Comparison of ENCODE assay signal across 22 mouse cellular contexts in the genomic region with DNA sequence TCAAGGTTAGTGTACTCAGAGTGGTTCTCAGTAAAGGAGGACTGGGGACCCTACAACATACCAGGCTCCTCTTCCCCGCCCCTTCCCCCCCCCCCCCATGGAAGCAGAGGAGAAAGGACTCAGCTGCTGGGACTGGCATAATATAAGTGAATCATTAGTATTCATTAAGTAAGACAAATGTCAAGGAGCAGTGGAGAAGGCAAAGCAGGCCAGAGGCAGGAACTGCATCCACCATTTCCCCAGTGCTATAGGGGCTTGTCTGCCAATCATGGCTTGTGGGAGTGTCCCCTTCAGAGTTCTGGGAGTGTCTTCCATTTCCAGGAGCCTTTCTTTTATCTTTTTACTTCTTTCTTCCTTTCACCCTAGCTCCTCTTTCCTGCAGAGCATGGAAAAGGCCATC.
DNase-seq lines count a peak whose midpoint lies in the region; ATAC-seq and TF ChIP-seq lines count a peak whose summit lies in the region.
"Had no signal": no experiment of that assay in that cellular context is flagged by ENCODE, and none has a peak within 500 bp of the region (broad histone marks: within the 10 kb centered on the region; RNA-seq: fewer than 3 reads in every experiment).

No protein-coding gene starts in this region.

- TF ChIP-seq CTCF in hindbrain, postnatal 0 days (IDR thresholded peaks at IDR 0.05; ENCODE audit: low read depth) = no peak

- H3K9me3 ChIP-seq in hindbrain, embryonic 11.5 days (ENCODE audit: control insufficient read depth, low read length) = no peaks in the 10 kb centered on the region
- no peaks in the 10 kb centered on the region for H3K9me3 ChIP-seq in hindbrain, embryonic 16.5 days (ENCODE audit: control insufficient read depth, low read length)
- H3K9me3 ChIP-seq in hindbrain, embryonic 12.5 days (replicated peaks) = no peaks in the 10 kb centered on the region
- no peaks in the 10 kb centered on the region for H3K9me3 ChIP-seq in hindbrain, embryonic 10.5 days
- no peaks in the 10 kb centered on the region for H3K9me3 ChIP-seq in hindbrain, embryonic 13.5 days
- no peaks in the 10 kb centered on the region for H3K9me3 ChIP-seq in hindbrain, postnatal 0 days (ENCODE audit: low read length)
- no peaks in the 10 kb centered on the region for H3K9me3 ChIP-seq in neural tube, embryonic 12.5 days
- no peaks in the 10 kb centered on the region for H3K9me3 ChIP-seq in neural tube, embryonic 15.5 days (replicated peaks)

- no peaks in the 10 kb centered on the region for H3K36me3 ChIP-seq in hindbrain, embryonic 11.5 days (ENCODE audit: control insufficient read depth, insufficient read depth, low read length)
- no peaks in the 10 kb centered on the region for H3K36me3 ChIP-seq in hindbrain, embryonic 16.5 days (ENCODE audit: control insufficient read depth, insufficient read depth, low read length)
- H3K36me3 ChIP-seq in hindbrain, embryonic 12.5 days = no peaks in the 10 kb centered on the region
- no peaks in the 10 kb centered on the region for H3K36me3 ChIP-seq in hindbrain, embryonic 10.5 days
- no peaks in the 10 kb centered on the region for H3K36me3 ChIP-seq in hindbrain, embryonic 13.5 days
- H3K36me3 ChIP-seq in hindbrain, postnatal 0 days (ENCODE audit: insufficient read depth, low read length) = no peaks in the 10 kb centered on the region
- no peaks in the 10 kb centered on the region for H3K36me3 ChIP-seq in neural tube, embryonic 12.5 days
- H3K36me3 ChIP-seq in neural tube, embryonic 15.5 days = no peaks in the 10 kb centered on the region
- H3K36me3 ChIP-seq: G1E had no signal

- ATAC-seq in hindbrain, embryonic 11.5 days (ENCODE audit: low FRiP score) = peak; percentile 75
- no peak for ATAC-seq in hindbrain, embryonic 16.5 days
- ATAC-seq in hindbrain, embryonic 12.5 days (ENCODE audit: low FRiP score) = peak; percentile 72
- peak; percentile 28; the same call in 1 of the 2 replicates for ATAC-seq in hindbrain, embryonic 13.5 days (ENCODE audit: low FRiP score)
- no peak for ATAC-seq in hindbrain, postnatal 0 days
- ATAC-seq in neural tube, embryonic 12.5 days (ENCODE audit: low FRiP score, low read depth) = 0 out of 2 replicates have a peak, but pooled peaks have one; percentile 29
- no peak for ATAC-seq in neural tube, embryonic 15.5 days (ENCODE audit: low FRiP score)
- ATAC-seq: activated CD4-positive, CD25-positive, alpha-beta regulatory T cell, adult 4 months; CD4-positive, CD25-positive, alpha-beta regulatory T cell, adult 4 months; Patski had no signal

- H3K4me2 ChIP-seq in hindbrain, embryonic 11.5 days (replicated peaks; ENCODE audit: low read depth, low read length) = no peak overlapping the region
- no peak overlapping the region for H3K4me2 ChIP-seq in hindbrain, embryonic 16.5 days (ENCODE audit: low read length)
- H3K4me2 ChIP-seq in hindbrain, embryonic 12.5 days (replicated peaks) = no peak overlapping the region
- no peak overlapping the region for H3K4me2 ChIP-seq in hindbrain, embryonic 13.5 days
- H3K4me2 ChIP-seq in hindbrain, postnatal 0 days (ENCODE audit: low read depth, low read length) = no peak overlapping the region
- no peak overlapping the region for H3K4me2 ChIP-seq in neural tube, embryonic 12.5 days (replicated peaks)
- H3K4me2 ChIP-seq in neural tube, embryonic 15.5 days = no peak overlapping the region

- no peak overlapping the region for H3K9ac ChIP-seq in hindbrain, embryonic 11.5 days (ENCODE audit: low read depth, low read length)
- H3K9ac ChIP-seq in hindbrain, embryonic 16.5 days (ENCODE audit: low read depth, low read length) = no peak overlapping the region
- H3K9ac ChIP-seq in hindbrain, embryonic 12.5 days = no peak overlapping the region
- no peak overlapping the region for H3K9ac ChIP-seq in hindbrain, embryonic 13.5 days
- H3K9ac ChIP-seq in hindbrain, postnatal 0 days (replicated peaks; ENCODE audit: low read length) = no peak overlapping the region
- H3K9ac ChIP-seq in neural tube, embryonic 12.5 days = no peak overlapping the region
- no peak overlapping the region for H3K9ac ChIP-seq in neural tube, embryonic 15.5 days (replicated peaks)

- 70% methylated on average over 1 of the region's 1 CpGs for WGBS in hindbrain, embryonic 11.5 days
- 58% methylated on average over 1 of the region's 1 CpGs for WGBS in hindbrain, embryonic 16.5 days
- WGBS in hindbrain, embryonic 12.5 days = 64% methylated on average over 1 of the region's 1 CpGs
- 100% methylated on average over 1 of the region's 1 CpGs for WGBS in hindbrain, embryonic 10.5 days
- WGBS in hindbrain, embryonic 13.5 days = 71% methylated on average over 1 of the region's 1 CpGs
- WGBS in hindbrain, postnatal 0 days = 78% methylated on average over 1 of the region's 1 CpGs
- whole genome bisulfite sequencing in neural tube, embryonic 12.5 days = 91% methylated on average over 1 of the region's 1 CpGs
- WGBS in neural tube, embryonic 15.5 days = 92% methylated on average over 1 of the region's 1 CpGs

- no peak overlapping the region for H3K4me3 ChIP-seq in hindbrain, embryonic 11.5 days (ENCODE audit: low read depth, low read length)
- no peak overlapping the region for H3K4me3 ChIP-seq in hindbrain, embryonic 16.5 days (ENCODE audit: low read length)
- H3K4me3 ChIP-seq in hindbrain, embryonic 12.5 days = no peak overlapping the region
- H3K4me3 ChIP-seq in hindbrain, embryonic 10.5 days = no peak overlapping the region
- no peak overlapping the region for H3K4me3 ChIP-seq in hindbrain, embryonic 13.5 days
- H3K4me3 ChIP-seq in hindbrain, postnatal 0 days (ENCODE audit: low read length) = no peak overlapping the region
- H3K4me3 ChIP-seq in neural tube, embryonic 12.5 days = no peak overlapping the region
- no peak overlapping the region for H3K4me3 ChIP-seq in neural tube, embryonic 15.5 days (replicated peaks)

- no peaks in the 10 kb centered on the region for H3K4me1 ChIP-seq in hindbrain, embryonic 11.5 days (replicated peaks; ENCODE audit: control insufficient read depth, insufficient read depth, low read length)
- H3K4me1 ChIP-seq in hindbrain, embryonic 16.5 days (ENCODE audit: control insufficient read depth, insufficient read depth, low read depth, low read length) = no peaks in the 10 kb centered on the region
- H3K4me1 ChIP-seq in hindbrain, embryonic 12.5 days = no peaks in the 10 kb centered on the region
- H3K4me1 ChIP-seq in hindbrain, embryonic 10.5 days (replicated peaks) = no peaks in the 10 kb centered on the region
- no peaks in the 10 kb centered on the region for H3K4me1 ChIP-seq in hindbrain, embryonic 13.5 days (replicated peaks)
- H3K4me1 ChIP-seq in hindbrain, postnatal 0 days (ENCODE audit: insufficient read depth, low read length) = no peaks in the 10 kb centered on the region
- no peaks in the 10 kb centered on the region for H3K4me1 ChIP-seq in neural tube, embryonic 12.5 days
- H3K4me1 ChIP-seq in neural tube, embryonic 15.5 days = no peaks in the 10 kb centered on the region

- no peak overlapping the region for H3K27ac ChIP-seq in hindbrain, embryonic 11.5 days (ENCODE audit: low read depth, low read length)
- no peak overlapping the region for H3K27ac ChIP-seq in hindbrain, embryonic 16.5 days (ENCODE audit: low read depth, low read length)
- no peak overlapping the region for H3K27ac ChIP-seq in hindbrain, embryonic 12.5 days
- no peak overlapping the region for H3K27ac ChIP-seq in hindbrain, embryonic 10.5 days
- H3K27ac ChIP-seq in hindbrain, embryonic 13.5 days = no peak overlapping the region
- H3K27ac ChIP-seq in hindbrain, postnatal 0 days = no peak overlapping the region
- H3K27ac ChIP-seq in neural tube, embryonic 12.5 days = no peak overlapping the region
- H3K27ac ChIP-seq in neural tube, embryonic 15.5 days (replicated peaks) = no peak overlapping the region

- no peaks in the 10 kb centered on the region for H3K27me3 ChIP-seq in hindbrain, embryonic 11.5 days (ENCODE audit: control insufficient read depth, insufficient read depth, low read length)
- H3K27me3 ChIP-seq in hindbrain, embryonic 16.5 days (replicated peaks; ENCODE audit: control insufficient read depth, insufficient read depth, low read length) = no peaks in the 10 kb centered on the region
- H3K27me3 ChIP-seq in hindbrain, embryonic 12.5 days = no peaks in the 10 kb centered on the region
- H3K27me3 ChIP-seq in hindbrain, embryonic 10.5 days (ENCODE audit: insufficient read depth, poor library complexity, severe bottlenecking) = no peaks in the 10 kb centered on the region
- no peaks in the 10 kb centered on the region for H3K27me3 ChIP-seq in hindbrain, embryonic 13.5 days
- no peaks in the 10 kb centered on the region for H3K27me3 ChIP-seq in hindbrain, postnatal 0 days (ENCODE audit: insufficient read depth, low read length)
- no peaks in the 10 kb centered on the region for H3K27me3 ChIP-seq in neural tube, embryonic 12.5 days (replicated peaks)
- H3K27me3 ChIP-seq in neural tube, embryonic 15.5 days (replicated peaks) = no peaks in the 10 kb centered on the region
- H3K27me3 ChIP-seq: CH12.LX, Patski had no signal

- DNase-seq in hindbrain, embryonic 11.5 days (ENCODE audit: low spot score) = no peak
- DNase-seq in hindbrain, embryonic 10.5 days (ENCODE audit: low spot score) = no peak
- DNase-seq in hindbrain, postnatal 0 days (ENCODE audit: low spot score) = no peak
- DNase-seq: adrenal gland, adult 2 months; adrenal gland, adult 8-10 months; adrenal gland, postnatal 10 days; adrenal gland, postnatal 14 days; adrenal gland, postnatal 25 days; adrenal gland, postnatal 36 days; B cell, adult 2 months; cerebellum, adult 11 months; cerebellum, adult 11-12 months had no signal

Comparison
In these comparisons a context has a peak if more than half of its experiments do, and no peak if none do; other contexts are left out.
1. ATAC-seq: peak in hindbrain, embryonic 11.5 days (single experiment), hindbrain, embryonic 12.5 days (single experiment), hindbrain, embryonic 13.5 days (single experiment) and neural tube, embryonic 12.5 days (single experiment); none in hindbrain, embryonic 16.5 days (single experiment), hindbrain, postnatal 0 days (single experiment) and neural tube, embryonic 15.5 days (single experiment).